Mouse (Mus musculus) induced T-regulatory cell, adult 2 months (primary cell): ENCODE measurements around the gene Atoh8.

Source experiments
- DNase-seq: peaks from one replicate; pipeline ENCODE4 v3.0.0-alpha.2; 2012; ENCODE audit warnings: low read depth

The Atoh8 gene

GRCm38 (mm10) chr6:72190577-72190976 lies 44.8 kb downstream of the Atoh8 start:
- peak; percentile 36 for DNase-seq

- DNase-seq, result peak; percentile 52
These were observed 45.3 kb downstream of the Atoh8 start for GRCm38 (mm10) chr6:72190120-72190519.

GRCm38 (mm10) chr6:72189061-72189863 lies 46.1 kb downstream of the Atoh8 start:
- peak; percentile 9 for DNase-seq

DNA sequence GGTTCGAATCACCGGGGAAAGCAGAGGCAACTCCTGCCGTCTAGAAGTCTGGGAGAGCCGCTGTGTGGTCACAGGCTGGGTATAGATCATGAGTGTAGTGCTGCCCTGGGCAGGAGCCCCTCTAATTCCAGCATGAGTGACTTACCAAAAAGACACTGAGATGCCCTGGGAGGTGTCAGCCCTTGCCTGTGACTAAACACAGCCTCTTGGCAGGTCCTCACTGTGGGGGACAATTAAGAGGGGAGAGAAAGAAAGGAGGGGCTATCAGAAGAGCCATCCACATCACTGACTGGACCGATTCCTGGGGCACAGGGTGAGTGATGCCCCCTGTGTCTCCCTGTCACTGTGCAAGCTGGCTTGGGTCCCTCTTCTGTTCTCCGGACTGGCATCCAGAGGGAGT lies 48.6 kb downstream of the Atoh8 start:
- DNase-seq, result no peak

GRCm38 (mm10) chr6:72185893-72186490 lies 49.4 kb downstream of the Atoh8 start:
- DNase-seq, result peak; percentile 78

DNA sequence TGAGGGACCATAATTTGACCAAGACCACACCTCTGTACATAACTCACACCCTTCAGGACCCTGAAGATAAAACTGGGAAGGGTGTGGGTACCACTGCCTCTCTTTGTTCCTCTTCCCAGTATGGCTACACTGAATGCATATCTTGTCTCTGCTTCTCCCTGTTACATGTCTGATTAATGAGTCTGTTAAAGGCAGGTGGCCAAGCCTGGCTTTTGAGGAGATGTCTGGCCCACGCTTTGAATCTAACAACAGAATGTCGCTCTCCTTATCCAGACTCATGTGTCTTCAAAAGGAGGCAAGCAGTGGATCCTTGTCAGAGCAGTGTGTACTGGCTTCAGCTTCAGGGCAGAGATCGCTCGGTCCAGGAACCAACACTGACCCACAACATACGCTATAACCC lies 50.8 kb downstream of the Atoh8 start:
- no peak for DNase-seq

DNA sequence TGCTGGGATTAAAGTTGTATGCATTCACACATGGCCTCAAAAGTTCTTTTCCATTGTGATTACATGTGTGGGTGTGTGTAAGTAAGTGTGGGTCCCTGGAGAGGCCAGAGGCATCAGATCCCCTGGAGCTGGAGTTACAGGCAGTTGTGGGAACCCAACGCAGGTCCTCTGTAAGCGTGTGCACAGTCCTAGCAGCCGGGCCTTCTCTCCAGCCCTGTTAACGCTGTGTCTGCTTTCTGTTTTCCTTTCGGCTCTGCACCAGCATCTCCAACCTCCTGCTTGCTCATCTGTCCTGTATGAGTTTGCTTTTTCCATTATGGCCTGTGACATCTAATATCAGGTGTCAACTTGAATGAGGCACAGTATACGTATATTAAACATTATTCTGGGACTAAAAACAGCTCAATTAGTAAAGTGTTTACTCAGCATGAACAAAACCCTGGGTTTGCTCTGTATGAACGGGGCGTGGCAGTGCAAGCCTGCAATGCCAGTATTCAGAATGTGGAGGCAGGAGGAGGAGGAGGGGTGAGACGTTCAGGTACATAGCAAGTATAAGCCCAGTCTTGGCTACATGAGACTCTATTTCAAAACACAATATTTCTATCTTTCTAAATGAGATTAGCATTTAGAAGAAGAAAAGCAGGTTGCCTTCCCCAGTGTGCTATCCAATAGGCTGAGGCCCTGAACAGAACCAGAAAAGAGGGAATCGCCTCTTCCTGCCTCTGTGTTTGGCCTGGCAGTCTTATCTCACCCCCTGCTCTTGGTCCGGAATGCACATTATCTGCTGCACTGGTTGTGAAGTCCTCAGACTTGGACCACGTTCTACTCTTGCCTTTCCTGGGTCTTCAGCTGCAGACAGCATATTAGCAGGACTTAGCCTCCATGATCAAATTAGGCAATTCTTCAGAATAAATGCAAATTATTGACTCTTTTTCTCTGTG lies 55.5 kb downstream of the Atoh8 start:
- DNase-seq, result no peak

DNA sequence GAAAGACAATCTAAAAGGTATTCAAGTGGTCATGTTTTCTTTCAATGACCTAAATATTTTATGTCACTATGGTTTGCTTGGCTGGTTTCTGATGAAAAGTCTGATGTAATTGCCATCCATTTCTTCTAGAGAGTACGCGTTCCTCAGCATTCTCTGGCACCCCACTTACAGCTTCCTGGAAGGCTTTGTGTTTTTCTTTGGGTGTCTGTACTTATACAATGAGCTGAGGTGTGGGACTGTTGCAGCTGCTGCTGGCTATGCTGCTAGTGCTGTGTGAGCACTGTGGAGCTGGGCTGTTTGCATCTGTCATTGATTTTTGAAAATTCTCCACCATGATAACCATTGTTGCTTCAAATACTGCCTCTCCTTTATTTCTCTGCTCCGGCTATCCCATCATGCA lies 56.4 kb downstream of the Atoh8 start:
- DNase-seq, result no peak

GRCm38 (mm10) chr6:72177417-72177816 lies 58.0 kb downstream of the Atoh8 start:
- no peak for DNase-seq

- DNase-seq, result no peak
These were observed 59.4 kb downstream of the Atoh8 start for GRCm38 (mm10) chr6:72176004-72176403.

DNA sequence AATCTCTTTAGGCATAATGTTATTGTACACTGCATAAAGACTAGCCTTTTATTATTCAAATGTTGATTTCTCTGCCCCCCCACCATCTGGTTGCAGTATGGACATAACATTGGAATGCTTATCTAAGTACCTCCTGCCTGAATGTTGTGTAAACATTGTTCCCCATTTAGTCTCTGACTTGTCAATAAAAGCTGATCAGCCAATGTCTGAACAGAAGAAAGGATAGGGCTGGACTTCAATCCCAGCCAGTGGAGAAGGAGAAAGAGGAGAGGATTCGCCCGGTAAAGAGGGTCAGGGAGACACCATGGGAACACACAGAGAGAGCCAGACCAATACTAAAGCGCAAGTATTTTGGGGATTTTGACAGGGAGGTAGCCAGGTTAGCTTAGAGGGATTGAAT lies 60.0 kb downstream of the Atoh8 start:
- no peak for DNase-seq

- no peak for DNase-seq
These were observed 62.0 kb downstream of the Atoh8 start for GRCm38 (mm10) chr6:72173350-72173749.

- no peak for DNase-seq
These were observed 64.0 kb downstream of the Atoh8 start for GRCm38 (mm10) chr6:72171391-72171790.

DNA sequence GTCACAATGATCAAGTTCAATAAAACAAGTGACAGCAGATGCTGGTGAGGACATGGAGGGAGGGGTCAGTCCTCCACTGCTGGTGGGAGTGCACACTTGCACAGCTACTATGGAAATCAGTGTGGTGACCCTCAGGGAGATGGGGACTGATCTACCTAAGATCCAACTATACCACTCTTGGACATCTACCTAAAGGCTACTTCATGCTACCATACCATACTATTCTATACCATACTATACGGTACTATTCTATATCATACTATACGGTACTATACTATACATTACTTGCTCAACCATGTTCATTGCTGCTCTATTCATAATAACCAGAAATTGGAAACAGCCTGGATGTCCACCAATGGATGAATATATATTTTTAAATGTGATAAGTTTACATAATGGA lies 69.5 kb downstream of the Atoh8 start:
- no peak for DNase-seq

DNA sequence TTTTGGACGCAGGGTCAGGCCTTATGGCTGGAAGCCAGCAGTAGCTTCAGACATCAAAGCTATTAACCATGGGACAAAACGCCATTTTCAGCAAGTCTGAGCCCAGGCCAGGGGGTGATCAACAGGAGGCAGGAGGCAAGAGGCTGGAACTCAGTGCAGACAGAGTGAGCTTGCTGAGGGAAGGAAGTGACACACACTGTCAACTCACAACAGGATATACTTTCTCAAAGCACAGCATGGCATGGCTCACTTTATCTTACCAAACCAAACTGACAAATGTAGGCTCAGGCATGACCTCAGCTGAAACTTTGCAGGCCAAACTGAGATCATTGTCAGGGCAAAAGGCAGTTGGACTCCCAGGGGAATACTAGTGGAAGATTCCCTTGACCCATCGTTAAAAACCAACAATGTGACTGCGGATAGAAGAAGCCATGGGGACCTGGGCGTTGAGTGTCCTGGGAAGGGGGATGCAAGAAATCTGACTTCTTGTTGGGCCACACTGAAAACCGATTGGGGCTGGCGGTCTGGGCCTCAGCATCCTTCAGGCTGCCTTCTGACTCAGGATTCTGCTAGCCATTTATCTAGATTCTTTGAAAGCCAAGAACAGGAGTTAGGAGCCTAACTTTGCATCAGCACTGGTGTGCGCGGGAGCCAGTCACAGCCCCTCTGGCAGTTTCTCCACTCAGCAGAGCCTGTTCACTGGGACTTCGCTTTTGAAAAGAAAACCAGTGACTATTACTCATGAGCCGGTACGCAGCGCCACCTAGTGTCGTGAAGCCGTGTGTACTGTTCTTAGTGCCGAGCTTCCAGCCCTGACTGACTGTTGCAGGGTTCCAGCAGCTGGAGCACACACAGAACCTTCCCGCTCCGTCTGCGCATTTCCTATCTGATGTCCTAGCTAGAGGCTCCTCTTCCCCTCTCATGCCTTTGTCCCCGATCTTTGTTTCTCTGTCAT lies 70.8 kb downstream of the Atoh8 start:
- peak; percentile 92 for DNase-seq

GRCm38 (mm10) chr6:72162155-72162890 lies 73.1 kb downstream of the Atoh8 start:
- DNase-seq, result peak; percentile 31

GRCm38 (mm10) chr6:72161751-72162150 lies 73.6 kb downstream of the Atoh8 start:
- no peak for DNase-seq

- no peak for DNase-seq
These were observed 74.4 kb downstream of the Atoh8 start for GRCm38 (mm10) chr6:72160991-72161390.

- DNase-seq, result no peak
These were observed 75.4 kb downstream of the Atoh8 start for GRCm38 (mm10) chr6:72159861-72160395.

DNA sequence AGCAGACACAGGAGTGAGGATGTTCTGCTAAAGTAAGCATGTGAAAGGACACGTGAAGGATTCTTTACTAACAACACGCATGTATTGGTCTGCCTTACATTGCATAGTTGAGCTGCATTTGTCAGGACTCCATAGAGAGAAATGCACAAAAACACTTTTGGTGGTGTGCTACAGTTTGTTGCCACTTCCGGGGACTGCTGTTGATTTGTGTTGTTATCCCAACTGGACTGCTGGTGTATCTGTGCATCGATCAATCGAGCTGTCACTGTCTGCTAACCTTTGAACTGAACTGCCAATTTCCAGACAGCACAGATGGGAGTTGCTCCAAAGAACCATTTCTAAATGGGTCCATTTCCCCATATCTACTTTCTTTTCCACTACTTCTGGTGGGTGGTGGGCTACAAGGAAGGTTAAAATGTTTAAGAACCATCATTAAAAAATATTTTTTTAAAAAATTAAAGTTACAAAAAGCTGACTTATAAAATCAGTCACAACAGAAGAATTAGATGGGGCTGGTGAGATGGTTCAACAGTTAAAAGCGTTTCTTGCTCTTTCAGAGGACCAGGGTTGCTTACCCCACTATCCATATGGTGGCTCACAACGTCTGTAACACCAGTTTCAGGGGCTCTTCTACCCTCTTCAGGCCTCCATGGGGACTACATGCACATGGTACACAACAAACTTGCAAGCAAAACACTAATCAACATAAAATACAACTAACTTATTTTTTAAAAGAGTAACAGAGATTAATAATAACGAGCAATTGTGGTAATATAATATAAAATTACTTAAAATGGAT lies 76.2 kb downstream of the Atoh8 start:
- no peak for DNase-seq
